Mouse (Mus musculus) adrenal gland, postnatal 36 days (tissue): Measurements from ENCODE around the gene Magi1. TPM values are rescaled to one million over a fixed set of nuclear protein-coding genes. Genes with fewer than 3 reads are reported as not detected.
"Not testable (repeated sequence)": the region's sequence is repeated elsewhere in the genome, so short reads cannot be mapped to it uniquely, and the experiment has no call there.

ENCODE experiments used
- DNase-seq, 2 experiments: peaks; one replicate each; pipeline ENCODE4 v3.0.0; 2021; ENCODE audit warnings: mixed read lengths in 1 of 2
- total RNA-seq, 2 experiments: library from RNA; stranded (reverse); gene quantifications; 2 replicates each; pipeline ENCODE4 v1.2.3; 2021

Magi1 gene
- total RNA-seq, 2 experiments from 2014 or later: 12.6 to 41.2 TPM

DNA sequence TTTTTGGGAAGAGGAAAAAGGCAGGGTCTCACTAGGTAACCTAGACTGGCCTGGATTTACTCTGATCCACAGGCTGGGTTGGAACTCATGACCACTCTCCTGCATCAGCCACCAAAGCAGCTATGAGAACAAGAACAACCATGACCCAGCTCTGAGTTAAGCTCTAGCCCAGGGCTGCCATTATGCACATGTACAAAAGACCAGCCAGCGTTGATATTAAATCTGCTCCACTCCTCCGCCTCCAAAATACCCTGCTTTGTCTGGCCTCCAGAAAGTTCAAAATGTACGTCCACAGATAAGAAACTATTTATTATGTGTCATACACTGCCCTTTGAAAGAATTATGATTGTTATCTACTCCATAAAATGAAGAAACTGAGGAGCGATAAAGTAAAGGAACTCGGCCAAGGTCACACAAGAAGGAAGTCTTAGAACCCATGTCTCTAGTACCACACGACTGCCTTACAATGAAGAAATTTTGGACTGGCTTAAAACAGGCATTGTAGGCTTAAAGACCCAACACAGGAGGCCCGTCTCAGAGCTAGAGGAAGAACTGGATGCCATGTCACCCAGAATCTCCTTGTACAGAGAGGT, 223.0 kb downstream of the Magi1 start:
- peak in 1 of 2 experiments; percentile 54 for DNase-seq

DNA sequence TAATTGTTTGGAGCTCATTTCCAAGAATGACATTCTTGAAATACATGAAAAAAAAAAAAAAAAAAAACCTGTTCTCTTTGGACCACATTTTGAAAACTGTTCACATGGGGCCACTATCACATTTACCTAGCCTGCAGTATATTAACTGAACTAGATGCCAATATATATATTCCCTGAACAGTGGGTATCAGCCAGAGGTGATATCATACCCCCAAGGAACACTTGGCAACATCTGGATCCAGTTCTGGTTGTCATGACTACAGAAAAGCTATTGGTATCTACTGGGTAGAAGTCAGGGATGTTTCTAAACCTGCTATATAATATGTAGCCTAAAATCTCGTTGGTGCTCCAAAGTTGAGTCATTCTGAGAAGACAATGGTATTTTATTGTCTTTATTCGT, 224.6 kb downstream of the Magi1 start:
- DNase-seq: no peak

DNA sequence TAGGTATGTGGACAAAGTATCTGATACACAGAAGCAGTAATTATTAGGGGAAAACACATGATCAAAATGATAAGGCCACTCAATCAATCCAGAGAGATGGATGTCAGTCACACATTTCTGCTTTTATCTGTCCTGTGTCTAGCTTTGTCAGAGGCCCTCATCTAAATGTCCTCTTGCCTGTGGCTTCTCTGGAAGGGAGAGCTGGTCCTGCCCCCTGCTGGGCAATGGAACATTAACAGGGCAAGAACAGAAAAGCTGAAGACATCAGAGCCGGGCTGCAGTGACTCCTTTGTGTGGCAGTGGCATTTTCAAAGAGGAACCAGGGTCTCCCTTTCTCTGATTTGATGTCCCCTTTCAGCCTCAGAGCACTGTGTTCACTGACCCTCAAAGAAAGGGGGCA, 229.8 kb downstream of the Magi1 start:
- peak; percentile 67 to 80 for DNase-seq

DNA sequence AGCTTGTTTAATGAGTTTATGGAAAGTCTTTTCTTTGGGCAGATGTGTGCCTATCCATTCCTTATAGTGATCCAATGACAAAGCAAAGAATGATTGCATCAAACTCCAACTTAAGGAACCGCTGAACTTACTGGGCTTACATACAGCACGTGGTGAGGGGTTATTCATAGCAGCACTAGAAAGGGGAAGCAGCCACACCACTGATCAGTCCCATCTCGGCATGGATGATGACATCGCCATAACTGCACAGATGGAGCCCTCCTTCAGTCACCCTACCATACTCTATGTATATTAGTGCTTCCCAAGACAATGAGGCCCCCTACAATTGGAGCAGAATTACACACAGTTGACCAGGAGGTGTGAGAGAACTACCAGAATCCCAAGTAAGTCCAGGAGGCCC, 238.5 kb downstream of the Magi1 start:
- no peak for DNase-seq

DNA sequence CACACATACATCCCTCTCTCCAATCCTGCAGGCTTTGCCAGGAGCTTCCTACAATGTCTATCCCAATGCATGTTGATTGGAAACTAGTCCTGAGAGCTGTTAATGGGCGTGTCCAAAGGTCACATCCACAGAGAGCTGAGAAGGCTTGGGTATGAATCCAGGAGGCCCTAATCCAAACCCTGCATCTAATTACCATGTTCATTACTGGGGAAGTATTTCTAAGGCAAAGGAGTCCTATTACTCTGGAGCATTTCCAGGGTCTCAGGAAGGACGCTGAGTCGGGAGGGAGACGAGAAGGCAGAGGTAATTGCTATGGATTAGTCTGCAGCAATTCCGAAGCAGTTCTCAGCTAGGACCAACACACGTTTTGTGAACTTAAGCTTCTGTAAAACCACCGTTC, 240.3 kb downstream of the Magi1 start:
- no peak for DNase-seq

DNA sequence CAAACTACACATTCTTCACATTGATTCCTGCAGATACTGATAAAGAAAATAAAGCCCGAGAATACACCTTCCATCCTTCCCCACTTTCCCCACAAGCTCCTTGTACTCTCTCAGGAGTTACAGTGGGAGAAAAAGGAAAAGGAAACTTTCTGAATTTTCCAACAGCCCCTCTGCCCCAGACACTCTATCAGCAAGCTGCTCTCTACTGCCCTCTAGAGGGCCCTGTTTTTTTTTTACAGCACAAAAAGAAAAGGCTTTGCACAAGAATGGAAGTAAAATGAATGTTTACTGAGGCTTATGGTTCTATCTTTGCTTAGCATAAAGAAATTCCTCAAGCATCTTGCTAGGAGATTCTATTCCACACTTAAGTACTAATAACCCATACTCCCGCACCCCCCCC, 243.6 kb downstream of the Magi1 start:
- DNase-seq: peak in 1 of 2 experiments; percentile 67

DNA sequence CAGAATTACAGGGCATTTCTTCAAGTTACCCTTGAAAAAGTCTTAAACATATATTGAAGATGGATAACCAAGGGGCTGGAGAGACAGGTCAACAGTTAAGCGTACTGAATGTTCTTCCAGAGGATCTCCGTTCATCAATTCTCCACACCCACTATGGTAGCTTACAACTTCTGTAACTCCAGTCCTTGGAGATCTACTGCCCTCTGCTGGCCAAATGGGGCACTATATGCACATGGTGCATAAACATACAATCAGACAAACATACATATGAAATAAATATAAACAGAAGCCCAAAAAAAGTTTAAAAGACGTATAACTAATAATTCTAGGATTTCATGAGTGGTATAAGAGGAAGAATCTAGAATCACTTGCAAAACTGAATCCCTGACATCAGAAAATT, 244.8 kb downstream of the Magi1 start:
- DNase-seq: no peak

DNA sequence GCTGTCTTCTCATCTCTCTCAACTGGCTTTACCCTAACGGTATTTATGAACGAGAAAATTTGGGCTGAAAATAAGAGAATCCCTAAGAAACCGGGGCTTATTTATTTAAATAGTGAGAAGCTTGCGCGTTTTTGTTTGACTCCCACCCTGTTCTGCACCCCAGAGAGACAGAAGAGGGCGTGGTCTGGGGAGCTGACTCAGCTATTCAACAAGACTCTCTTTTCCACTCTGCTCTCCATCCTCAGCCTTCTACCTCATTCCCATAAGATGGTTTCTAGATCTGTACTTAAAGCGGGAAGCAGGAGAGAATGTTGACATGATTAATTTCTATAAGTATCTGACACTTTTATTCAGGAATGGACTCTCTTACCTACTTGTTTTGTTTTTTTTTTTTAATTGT, 247.2 kb downstream of the Magi1 start:
- DNase-seq: no peak

DNA sequence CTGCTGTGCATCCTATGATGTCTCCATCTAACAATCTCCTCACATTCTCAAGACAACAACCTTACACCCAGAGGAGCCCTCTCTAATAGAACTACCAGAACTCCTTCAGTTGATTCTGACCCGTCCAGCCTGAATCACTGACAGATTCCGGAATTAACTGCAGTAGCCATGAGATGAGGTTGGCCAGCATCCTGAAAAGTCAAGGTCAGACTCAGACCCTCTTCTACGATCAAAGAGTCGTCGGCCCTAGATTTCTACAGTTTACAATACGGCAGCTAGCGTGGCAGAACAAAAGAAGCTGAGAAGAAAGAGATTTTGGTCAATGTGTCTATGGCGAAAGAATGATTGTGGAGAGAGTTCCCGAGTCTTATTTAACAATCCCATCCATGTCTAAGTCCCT, 257.4 kb downstream of the Magi1 start:
- peak; percentile 48 to 49 for DNase-seq

DNA sequence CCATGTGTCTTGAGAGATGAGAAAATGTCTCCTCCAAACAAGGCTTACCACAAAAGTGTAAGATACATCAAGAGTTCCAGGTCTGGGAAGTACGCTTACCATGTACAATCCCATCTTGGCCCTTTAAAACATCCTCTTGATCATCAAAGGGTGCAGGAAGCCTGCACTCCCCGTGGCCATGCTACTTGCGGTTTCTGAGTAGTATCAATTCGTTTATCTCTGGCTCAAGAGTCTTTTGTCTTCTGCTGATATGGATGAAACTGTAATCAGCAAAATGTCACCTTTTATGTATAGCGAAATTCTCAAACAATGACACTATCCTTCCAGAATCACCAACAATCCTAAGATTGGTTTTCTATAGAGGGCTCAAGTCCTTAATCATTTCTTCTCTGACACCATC, 261.3 kb downstream of the Magi1 start:
- DNase-seq: no peak

DNA sequence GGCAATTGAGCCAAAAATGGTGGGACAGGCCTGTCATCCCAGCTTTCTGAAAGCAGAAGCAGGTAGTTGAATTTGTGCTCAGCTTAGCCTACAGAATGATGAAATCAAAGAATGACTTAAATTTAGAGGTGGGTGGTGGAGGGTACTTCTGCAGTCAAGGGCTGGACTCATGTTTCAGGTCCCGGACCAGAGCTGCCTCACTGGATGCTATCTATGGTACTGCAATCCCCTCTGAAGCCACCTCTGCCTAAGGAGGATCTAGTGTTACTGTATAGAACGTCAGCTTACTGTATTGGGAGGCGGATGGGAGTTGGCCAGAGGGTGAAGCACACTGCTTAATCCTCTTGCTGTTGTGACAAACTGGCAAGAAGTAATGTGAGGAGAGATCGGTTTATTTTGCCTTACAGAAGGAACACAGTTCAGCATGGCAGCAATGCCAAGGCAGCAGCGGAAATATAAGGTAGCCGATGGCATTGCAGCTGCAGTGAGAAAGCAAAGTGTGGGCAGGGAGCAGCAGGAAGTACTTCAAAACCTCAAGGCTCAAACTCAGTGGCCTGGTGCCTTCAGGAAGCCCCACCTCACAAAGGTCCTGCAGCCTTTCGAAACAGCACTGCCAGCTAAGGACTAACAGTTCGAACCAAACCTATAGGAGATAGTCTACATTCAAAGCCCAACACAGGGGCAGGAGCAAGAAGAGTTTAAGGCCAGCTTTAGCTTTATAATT, 262.3 kb downstream of the Magi1 start:
- no peak for DNase-seq

DNA sequence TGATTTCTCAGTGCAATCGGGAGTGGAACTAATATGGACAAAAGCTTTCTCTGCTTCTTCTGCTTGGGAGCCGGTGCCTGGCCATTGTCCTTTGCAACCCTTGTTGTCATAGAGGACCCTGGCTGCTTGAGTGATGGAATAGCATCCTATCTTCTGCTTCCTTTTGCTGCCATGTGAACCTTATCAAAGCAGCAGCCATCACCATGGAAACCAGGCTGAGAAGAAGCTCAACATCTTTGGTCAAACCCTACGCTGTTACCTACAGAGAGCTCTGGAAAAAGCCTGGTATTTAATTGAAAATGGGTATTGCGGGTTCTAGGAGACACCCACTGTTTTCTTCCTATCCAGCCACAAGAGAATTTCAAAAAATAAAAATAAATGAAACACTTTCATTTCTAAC, 263.2 kb downstream of the Magi1 start:
- no peak for DNase-seq

DNA sequence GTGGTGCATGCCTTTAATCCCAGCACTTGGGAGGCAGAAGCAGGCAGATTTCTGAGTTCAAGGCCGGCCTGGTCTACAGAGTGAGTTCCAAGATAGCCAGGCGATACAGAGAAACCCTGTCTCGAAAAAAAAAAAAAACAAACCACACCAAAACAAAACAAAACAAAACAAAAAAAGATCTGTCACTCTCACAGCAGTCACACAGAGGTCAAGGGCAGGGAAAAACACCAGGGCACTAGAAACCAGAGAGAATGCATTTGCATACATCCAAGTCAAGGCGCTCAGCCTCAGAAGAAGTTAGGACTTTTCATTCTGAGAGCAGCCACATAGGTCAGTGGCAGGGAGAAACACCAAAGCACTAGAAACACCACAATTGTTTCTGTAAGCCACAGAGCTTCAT, 263.8 kb downstream of the Magi1 start:
- DNase-seq: no peak

DNA sequence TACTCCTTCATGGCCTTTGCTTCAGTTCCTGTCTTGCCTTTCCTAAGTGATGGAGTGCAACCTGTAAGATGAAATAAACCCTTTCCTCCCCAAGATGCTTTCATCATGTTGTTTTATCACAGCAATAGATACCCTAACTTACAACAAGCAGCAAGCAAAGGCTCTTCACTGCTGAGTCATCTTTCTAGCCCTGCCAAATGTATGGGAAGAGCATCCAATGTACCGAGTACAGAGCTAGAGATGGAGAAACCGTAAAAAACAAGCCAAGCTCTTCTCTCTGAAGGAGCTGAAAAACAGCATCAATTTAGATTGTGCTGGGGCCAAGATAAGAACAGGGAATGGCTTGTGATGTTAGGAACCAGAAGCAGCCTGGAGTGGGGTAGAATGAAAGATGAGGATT, 270.0 kb downstream of the Magi1 start:
- DNase-seq: no peak

DNA sequence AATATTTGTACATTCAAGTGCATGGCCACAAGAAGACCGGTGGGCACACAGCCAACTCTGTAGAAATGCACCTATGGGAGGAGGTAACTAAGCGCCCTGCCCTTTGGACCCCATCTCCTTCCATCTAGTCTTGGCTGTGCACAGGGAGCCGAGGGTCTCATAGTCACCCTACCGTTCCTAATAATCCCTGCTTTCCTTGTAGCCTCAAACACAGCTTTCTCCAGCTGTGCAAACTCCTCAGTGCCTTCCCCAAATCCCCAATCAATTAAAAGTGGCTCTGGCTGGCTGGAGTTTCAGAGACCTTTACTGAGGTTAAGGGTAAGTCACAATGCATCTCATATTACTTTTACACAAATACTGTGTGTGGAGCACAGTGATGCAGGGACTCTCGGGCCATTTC, 271.8 kb downstream of the Magi1 start:
- DNase-seq: no peak

DNA sequence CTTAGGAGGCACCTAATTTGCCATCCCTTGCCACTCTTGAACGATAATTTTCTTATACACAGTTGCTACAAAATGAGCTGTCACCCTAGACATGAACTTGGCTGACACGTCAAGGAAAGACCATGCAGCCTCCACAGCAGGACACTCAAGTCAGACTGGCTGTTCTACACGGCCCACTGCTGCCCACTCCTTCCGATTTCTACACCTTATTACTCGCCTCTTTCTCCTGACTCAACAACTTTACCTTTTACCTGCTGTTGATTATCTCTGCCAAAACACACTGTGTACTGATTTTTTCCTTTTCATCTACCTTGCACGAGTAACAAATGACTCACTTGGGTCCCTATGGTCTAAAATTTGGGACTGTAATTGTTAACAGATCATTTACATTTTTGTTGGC, 272.2 kb downstream of the Magi1 start:
- no peak for DNase-seq

DNA sequence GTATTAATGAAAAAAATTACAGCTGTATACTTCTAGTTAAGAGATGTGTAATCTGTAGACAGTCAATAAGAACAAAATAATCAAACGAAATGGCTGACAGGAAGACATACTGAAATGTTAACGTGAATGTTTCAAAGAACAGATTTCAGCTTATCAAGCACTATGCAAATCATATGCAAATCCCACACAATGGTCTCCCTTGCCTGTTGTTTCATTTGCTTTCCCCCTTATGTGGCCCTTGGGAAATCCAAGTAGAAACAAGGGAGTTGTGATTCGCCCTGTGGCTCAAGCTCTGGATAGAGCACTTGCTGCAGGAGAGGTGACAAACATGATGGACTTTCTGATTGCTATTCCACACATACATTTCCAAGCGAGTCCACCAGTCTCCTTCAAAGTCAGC, 275.1 kb downstream of the Magi1 start:
- no peak for DNase-seq

DNA sequence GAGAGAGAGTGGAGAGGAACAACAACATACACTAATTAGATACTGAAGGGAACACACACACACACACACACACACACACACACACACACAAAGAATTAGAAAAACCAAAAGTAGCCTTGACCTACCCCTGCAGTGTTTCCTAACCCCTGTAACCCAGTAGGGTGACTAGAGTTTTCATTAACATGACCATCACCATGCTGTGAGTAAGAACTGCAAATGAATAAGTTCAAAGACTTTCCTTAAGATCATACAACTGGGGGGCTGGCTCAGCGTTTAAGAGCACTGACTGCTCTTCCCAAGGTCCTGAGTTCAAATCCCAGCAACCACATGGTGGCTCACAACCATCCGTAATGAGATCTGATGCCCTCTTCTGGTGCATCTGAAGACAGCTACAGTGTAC, 280.1 kb downstream of the Magi1 start:
- not testable (repeated sequence) for DNase-seq

DNA sequence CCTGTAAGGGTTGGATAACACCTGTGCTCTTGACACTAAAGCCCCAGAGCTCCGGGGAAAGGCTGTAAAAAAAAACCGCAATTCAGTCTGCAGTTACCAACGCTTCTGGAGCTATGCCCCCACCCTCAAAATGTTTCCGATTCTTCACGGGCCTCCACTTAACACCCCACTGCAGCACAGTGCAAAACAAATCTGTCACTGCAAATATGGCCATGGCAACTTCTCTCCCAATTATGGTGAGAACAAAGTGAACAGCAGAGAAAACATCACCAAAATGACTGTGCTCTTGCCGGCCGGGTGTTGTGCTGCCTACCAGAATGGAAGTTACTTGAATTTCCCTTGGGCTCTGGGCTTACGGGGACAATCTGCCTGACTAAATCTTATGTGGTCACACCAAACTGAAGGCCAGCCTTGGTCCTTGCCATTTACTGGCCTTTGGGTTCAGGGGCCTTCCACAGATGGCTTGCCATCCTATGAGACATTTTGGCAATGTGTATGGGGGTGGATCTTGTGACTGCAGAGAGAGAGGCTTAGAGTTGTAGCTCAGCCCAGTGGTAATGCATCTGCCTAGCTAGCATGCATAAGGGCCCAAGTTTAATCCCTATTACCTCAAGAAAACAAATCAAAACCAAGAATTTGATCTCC, 286.8 kb downstream of the Magi1 start:
- DNase-seq: peak; percentile 57

DNA sequence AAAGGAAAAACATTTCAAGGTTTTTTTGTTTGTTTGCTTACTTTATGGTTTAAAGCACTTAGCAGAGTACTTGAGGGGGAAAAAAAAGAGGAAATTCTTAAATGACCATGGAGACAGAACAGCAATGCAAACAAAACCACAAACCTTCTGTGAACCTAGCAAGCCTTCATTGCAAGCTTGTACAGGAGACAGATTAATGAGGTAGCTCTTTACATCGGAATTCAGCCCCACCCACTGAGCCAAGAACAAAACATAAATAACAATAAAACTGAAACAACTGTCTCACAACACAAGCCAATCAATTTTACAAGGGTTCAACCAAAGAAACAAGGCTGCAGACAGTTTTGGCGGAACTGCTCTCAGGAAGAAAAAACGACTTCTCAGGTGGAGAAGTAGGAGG, 296.2 kb downstream of the Magi1 start:
- DNase-seq: no peak

DNA sequence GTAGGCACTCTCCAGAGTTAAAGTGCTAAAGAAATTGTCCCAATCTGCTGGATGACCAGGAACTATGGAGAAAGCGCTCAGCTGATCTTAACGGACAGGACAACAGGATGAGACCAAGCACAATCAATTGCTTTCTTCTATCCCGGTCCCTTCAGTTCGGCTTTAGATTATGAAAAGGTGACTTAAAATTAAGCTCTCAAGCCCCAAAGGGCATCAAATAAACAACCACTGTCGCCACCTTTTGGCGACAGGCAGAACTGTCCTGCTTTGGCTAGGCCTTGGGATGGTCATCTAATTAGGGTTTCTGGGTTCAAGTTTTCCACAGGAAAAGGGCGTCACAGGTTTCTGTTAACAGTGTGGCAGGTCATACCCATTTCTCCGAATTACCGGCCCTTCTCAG, 298.6 kb downstream of the Magi1 start:
- DNase-seq: peak; percentile 53 to 61

DNA sequence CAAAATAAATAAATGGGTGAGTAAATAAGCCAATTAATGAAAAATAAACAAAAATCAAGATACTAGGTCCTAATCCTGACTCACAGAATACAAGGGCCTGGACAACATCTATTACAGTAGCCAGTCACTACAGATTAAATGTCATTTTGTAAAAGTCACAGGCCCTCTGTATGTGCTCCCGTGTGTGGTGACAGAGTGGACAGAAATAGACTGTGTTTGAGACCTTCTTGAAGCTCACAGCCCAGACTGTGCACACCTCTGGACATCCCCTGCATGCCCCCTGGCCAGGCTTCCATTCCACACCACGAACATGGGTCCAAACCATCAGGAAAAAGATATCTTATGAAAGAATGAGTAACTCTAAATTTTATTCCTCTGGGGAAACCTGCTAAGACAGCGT, 300.2 kb downstream of the Magi1 start:
- DNase-seq: no peak

DNA sequence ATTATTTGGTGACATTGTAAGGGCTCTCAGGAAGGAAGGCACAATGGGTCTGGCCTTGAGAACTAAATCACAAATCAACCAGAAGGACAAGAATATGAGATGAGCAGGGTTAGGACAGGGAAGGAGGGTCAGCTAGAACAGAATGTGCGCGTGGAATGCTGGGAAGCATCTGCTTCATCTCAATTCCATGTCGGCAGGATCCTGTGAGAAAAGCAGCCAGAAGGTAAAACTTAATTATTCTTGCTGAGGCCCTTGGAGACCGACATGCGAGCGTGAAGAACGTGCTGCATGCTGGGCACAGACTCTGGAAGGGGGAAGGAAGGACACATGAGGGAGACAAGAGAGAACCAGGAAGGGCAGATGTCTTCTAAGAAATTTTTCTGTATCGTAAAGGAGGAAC, 302.5 kb downstream of the Magi1 start:
- DNase-seq: no peak

DNA sequence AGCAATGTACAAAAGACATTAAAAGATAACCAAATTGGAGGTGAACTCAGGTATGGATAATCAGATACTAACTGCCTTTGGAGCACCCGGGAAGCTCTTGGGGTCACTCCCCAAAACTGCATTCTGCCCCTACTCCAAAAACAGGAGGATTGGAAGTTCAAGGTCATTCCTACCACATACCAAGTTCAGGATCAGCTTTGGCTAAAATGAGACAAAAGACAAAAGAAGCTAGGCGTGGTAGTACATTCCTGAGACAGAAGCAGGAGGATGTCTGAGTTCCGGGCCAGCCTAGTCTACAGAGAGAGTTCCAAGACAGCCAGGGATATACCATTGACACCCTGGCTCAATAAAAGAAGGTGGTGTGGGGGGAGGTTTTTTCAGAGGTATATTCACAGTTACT, 304.5 kb downstream of the Magi1 start:
- DNase-seq: no peak
